ENCODE assay signal across 12 mouse cellular contexts in the genomic region with DNA sequence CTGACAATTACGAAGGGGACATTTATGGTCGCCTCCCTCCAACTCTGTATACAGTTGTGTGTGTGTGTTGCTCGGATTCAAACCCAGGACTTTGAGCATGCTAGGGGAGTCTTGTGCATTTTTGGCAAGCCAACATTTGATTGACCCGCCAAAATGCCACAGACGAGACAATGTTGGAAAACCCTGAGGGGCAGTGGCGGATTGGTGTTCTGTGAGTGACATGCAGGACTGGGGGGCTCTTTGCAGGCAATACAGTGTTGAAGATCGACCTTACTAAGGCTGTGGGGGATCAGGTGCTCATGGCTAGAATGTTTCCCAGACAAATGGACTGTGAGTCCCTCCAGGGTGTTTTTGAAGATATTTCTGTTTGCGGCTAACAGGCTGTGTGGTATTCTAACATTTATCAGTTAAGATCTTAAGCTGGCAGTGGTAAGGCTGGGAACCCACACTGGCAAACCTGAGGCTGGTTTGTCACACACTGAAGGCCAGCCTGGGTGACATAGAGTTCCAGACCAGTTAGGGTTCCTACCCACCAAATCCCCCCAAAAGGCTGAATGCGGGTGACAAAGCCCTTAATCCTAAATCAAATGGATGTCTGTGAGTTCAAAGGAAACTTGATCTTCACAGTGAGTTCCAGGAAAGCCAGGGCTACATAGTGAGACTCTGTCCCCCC. TPM values are rescaled to one million over a fixed set of nuclear protein-coding genes. Genes with fewer than 3 reads are reported as not detected.
DNase-seq lines count a peak whose midpoint lies in the region; ATAC-seq lines count a peak whose summit lies in the region.
"Had no signal": no experiment of that assay in that cellular context is flagged by ENCODE, and none has a peak within 500 bp of the region (broad histone marks: within the 10 kb centered on the region; RNA-seq: fewer than 3 reads in every experiment).

No protein-coding gene starts in this region.

- no peak for ATAC-seq in heart, embryonic 11.5 days (replicated peaks; ENCODE audit: insufficient number of reproducible peaks, low FRiP score, low TSS enrichment)
- ATAC-seq in embryonic facial prominence, embryonic 13.5 days (ENCODE audit: insufficient number of reproducible peaks, insufficient read depth, low FRiP score, low TSS enrichment, low read depth), result no peak
- peak; percentile 15; the same call in 1 of the 2 replicates for ATAC-seq in megakaryocyte progenitor cell, adult 5-6 weeks (replicated peaks; ENCODE audit: poor library complexity)

- peak; percentile 90 for DNase-seq in heart, adult 11 months
- peak; percentile 70 for DNase-seq in 416B (ENCODE audit: low read depth)
- DNase-seq in layer of hippocampus, postnatal 14 days (ENCODE audit: low spot score in 2 of 2), result no peak
- no peak for DNase-seq in liver

- WGBS in heart, embryonic 11.5 days (ENCODE audit: insufficient replicate concordance), result 70% methylated on average over 9 of the region's 9 CpGs
- 59% methylated on average over 9 of the region's 9 CpGs for WGBS in embryonic facial prominence, embryonic 13.5 days

- no peak overlapping the region for H3K4me3 ChIP-seq in heart, embryonic 11.5 days (ENCODE audit: low read depth, low read length)
- H3K4me3 ChIP-seq in embryonic facial prominence, embryonic 13.5 days, result no peak overlapping the region

- no peaks in the 10 kb centered on the region; the same call in 1 of the 2 replicates for H3K27me3 ChIP-seq in heart, embryonic 11.5 days (ENCODE audit: control insufficient read depth, insufficient read depth, low read length)
- no peaks in the 10 kb centered on the region for H3K27me3 ChIP-seq in embryonic facial prominence, embryonic 13.5 days
- H3K27me3 ChIP-seq: forebrain, embryonic 13.5 days; hindbrain, embryonic 15.5 days had no signal

- H3K4me1 ChIP-seq in heart, embryonic 11.5 days (ENCODE audit: control insufficient read depth, insufficient read depth, low read length), result no peaks in the 10 kb centered on the region
- H3K4me1 ChIP-seq in embryonic facial prominence, embryonic 13.5 days, result 0 out of 2 replicates have a peak, but pooled peaks cover 4% of the 10 kb centered on the region
- H3K4me1 ChIP-seq: forebrain, embryonic 13.5 days had no signal

- no peak overlapping the region for H3K9ac ChIP-seq in heart, embryonic 11.5 days (ENCODE audit: low read depth, low read length)
- no peak overlapping the region for H3K9ac ChIP-seq in embryonic facial prominence, embryonic 13.5 days
- H3K9ac ChIP-seq: forebrain, embryonic 13.5 days; forebrain, postnatal 0 days; hindbrain, embryonic 15.5 days had no signal

- no peak overlapping the region for H3K4me2 ChIP-seq in heart, embryonic 11.5 days
- H3K4me2 ChIP-seq in embryonic facial prominence, embryonic 13.5 days, result no peak overlapping the region

- H3K36me3 ChIP-seq in heart, embryonic 11.5 days (ENCODE audit: control insufficient read depth, insufficient read depth, low read length), result no peaks in the 10 kb centered on the region
- no peaks in the 10 kb centered on the region for H3K36me3 ChIP-seq in embryonic facial prominence, embryonic 13.5 days
- H3K36me3 ChIP-seq: heart, embryonic 12.5 days; hindbrain, embryonic 15.5 days had no signal

- H3K27ac ChIP-seq in heart, embryonic 11.5 days (ENCODE audit: low read depth, low read length), result no peak overlapping the region
- 0 out of 2 replicates have a peak overlapping the region, but pooled peaks have one; percentile 0 for H3K27ac ChIP-seq in embryonic facial prominence, embryonic 13.5 days
- H3K27ac ChIP-seq: forebrain, embryonic 13.5 days; hindbrain, embryonic 15.5 days had no signal

- no peaks in the 10 kb centered on the region for H3K9me3 ChIP-seq in heart, embryonic 11.5 days (replicated peaks; ENCODE audit: control insufficient read depth, low read length)
- no peaks in the 10 kb centered on the region for H3K9me3 ChIP-seq in embryonic facial prominence, embryonic 13.5 days
- H3K9me3 ChIP-seq: forebrain, embryonic 13.5 days; heart, embryonic 12.5 days; hindbrain, embryonic 15.5 days had no signal

RNA-seq across cellular contexts. Expression of a gene that starts 18.1 kb away (rescaled TPM):
- polyA plus RNA-seq in heart, embryonic 11.5 days (2014; fragmentation: Nextera tagmentation; extraction: Ambion mirVana), result 2.7 and 3.3 TPM in 2 replicates
- polyA plus RNA-seq in embryonic facial prominence, embryonic 13.5 days (2015; fragmentation: Nextera tagmentation; extraction: Ambion mirVana), result 5.6 and 6.4 TPM in 2 replicates
- total RNA-seq in megakaryocyte progenitor cell, adult 5-6 weeks (2015), result 6.9 and 8.7 TPM in 2 replicates
- 1.1 and 4.9 TPM in 2 replicates for total RNA-seq in megakaryocyte progenitor cell, adult 5-6 weeks (2017)
- total RNA-seq in layer of hippocampus, postnatal 14 days (2021), result 1 to 10 TPM; 2.8 to 3.1 TPM
- polyA plus RNA-seq: forebrain, embryonic 13.5 days had no signal

RNA-seq across cellular contexts. Expression of a gene that starts 20.5 kb away (rescaled TPM):
- 0.38 and 1.8 TPM in 2 replicates for polyA plus RNA-seq in heart, embryonic 11.5 days (2014; fragmentation: Nextera tagmentation; extraction: Ambion mirVana)
- 55.9 and 59.6 TPM in 2 replicates for polyA plus RNA-seq in embryonic facial prominence, embryonic 13.5 days (2015; fragmentation: Nextera tagmentation; extraction: Ambion mirVana)
- not detected in 2 replicates for total RNA-seq in megakaryocyte progenitor cell, adult 5-6 weeks (2015)
- not detected in 2 replicates for total RNA-seq in megakaryocyte progenitor cell, adult 5-6 weeks (2017)
- under 1 TPM; 0.55 to 0.72 TPM for total RNA-seq in layer of hippocampus, postnatal 14 days (2021)
- total RNA-seq: forebrain, postnatal 0 days had no signal
- polyA plus RNA-seq: forebrain, embryonic 13.5 days; forebrain, postnatal 0 days had no signal

RNA-seq across cellular contexts. Expression of a gene that starts 29.8 kb away (rescaled TPM):
- 3.0 TPM in 2 replicates for polyA plus RNA-seq in heart, embryonic 11.5 days (2014; fragmentation: Nextera tagmentation; extraction: Ambion mirVana)
- polyA plus RNA-seq in embryonic facial prominence, embryonic 13.5 days (2015; fragmentation: Nextera tagmentation; extraction: Ambion mirVana), result 4.3 and 4.8 TPM in 2 replicates
- total RNA-seq in megakaryocyte progenitor cell, adult 5-6 weeks (2015), result not detected in 2 replicates
- 0.17 and 0.37 TPM in 2 replicates for total RNA-seq in megakaryocyte progenitor cell, adult 5-6 weeks (2017)
- 100 to 1,000 TPM; 430 to 445 TPM for total RNA-seq in layer of hippocampus, postnatal 14 days (2021)

RNA-seq across cellular contexts. Expression of a gene that starts 37.9 kb away (rescaled TPM):
- polyA plus RNA-seq in heart, embryonic 11.5 days (2014; fragmentation: Nextera tagmentation; extraction: Ambion mirVana), result 0.13 and 0.34 TPM in 2 replicates
- polyA plus RNA-seq in embryonic facial prominence, embryonic 13.5 days (2015; fragmentation: Nextera tagmentation; extraction: Ambion mirVana), result 1.3 and 1.7 TPM in 2 replicates
- 0.57 TPM in 1 of 2 replicates, not detected in the other for total RNA-seq in megakaryocyte progenitor cell, adult 5-6 weeks (2015)
- total RNA-seq in megakaryocyte progenitor cell, adult 5-6 weeks (2017), result 0.10 TPM in 1 of 2 replicates, not detected in the other
- 10 to 100 TPM; 21.8 to 23.3 TPM for total RNA-seq in layer of hippocampus, postnatal 14 days (2021)

RNA-seq across cellular contexts. Expression of a gene that starts 40.0 kb away (rescaled TPM):
- 566 and 581 TPM in 2 replicates for polyA plus RNA-seq in heart, embryonic 11.5 days (2014; fragmentation: Nextera tagmentation; extraction: Ambion mirVana)
- 50.0 and 59.2 TPM in 2 replicates for polyA plus RNA-seq in embryonic facial prominence, embryonic 13.5 days (2015; fragmentation: Nextera tagmentation; extraction: Ambion mirVana)
- total RNA-seq in megakaryocyte progenitor cell, adult 5-6 weeks (2015), result not detected in 2 replicates
- total RNA-seq in megakaryocyte progenitor cell, adult 5-6 weeks (2017), result not detected in 2 replicates
- total RNA-seq in layer of hippocampus, postnatal 14 days (2021), result 100 to 1,000 TPM in 1 of 2 experiments, 10 to 100 TPM in 1; 62.6 to 118 TPM
- total RNA-seq: ES-E14 had no signal

Comparison
In these comparisons a context has a peak if more than half of its experiments do, and no peak if none do; other contexts are left out.
1. DNase-seq: peak in heart, adult 11 months (single experiment) and 416B (single experiment); none in layer of hippocampus, postnatal 14 days (0 of 2) and liver (single experiment).
2. RNA of a gene that starts 29.8 kb away (total RNA-seq): 430 to 445 TPM in layer of hippocampus, postnatal 14 days; 0.17 to 0.37 TPM in megakaryocyte progenitor cell, adult 5-6 weeks; every median in the first group is over 100 times any median in the second.